Mouse (Mus musculus): ENCODE measurements around the gene Gm5478. TPM values are rescaled to one million over a fixed set of nuclear protein-coding genes. Genes with fewer than 3 reads are reported as not detected.
"Not testable (repeated sequence)": the region's sequence is repeated elsewhere in the genome, so short reads cannot be mapped to it uniquely, and the experiment has no call there.

Gene Gm5478
- not detected in 2 replicates for polyA plus RNA-seq (2014; fragmentation: Nextera tagmentation; extraction: Ambion mirVana)

DNA sequence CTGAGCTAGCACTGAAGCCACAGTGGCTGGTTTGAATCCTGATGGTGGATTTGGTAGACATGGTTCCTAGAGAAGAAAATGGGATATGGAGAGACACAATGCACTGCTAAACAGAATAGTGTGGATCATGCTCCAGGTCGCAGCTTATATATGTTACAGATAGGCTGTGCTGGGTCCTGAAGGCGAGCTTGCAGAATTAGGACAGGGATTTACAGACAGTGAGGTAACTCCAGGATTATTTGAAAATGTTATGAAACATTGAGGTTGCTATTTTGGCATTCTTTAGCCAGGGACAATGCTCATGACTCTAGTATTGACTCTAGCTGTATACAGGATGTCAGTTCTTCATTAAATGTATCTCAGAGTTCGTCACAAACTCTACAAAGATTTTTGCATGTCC lies at the start of gene Gm5478:
Gm5478 (minus strand) TSS at position 101 of the 400 bp plus-strand sequence.
- H3K36me3 ChIP-seq (ENCODE audit: control insufficient read depth, insufficient read depth, low read length), result no peaks in the 10 kb centered on the region
- H3K27ac ChIP-seq (ENCODE audit: low read length), result no peak within 1 kb of the TSS
- no peaks in the 10 kb centered on the region for H3K9me3 ChIP-seq (ENCODE audit: control insufficient read depth, low read depth, low read length)
- no peak for ATAC-seq (ENCODE audit: insufficient number of reproducible peaks, insufficient read depth, low FRiP score, low read depth)
- no peak within 1 kb of the TSS for H3K9ac ChIP-seq (replicated peaks; ENCODE audit: low read depth, low read length)
- H3K27me3 ChIP-seq (ENCODE audit: control insufficient read depth, insufficient read depth, low read length), result no peaks in the 10 kb centered on the region
- WGBS, result 78% methylated on average over 3 of the region's 3 CpGs
- no peak within 1 kb of the TSS for H3K4me3 ChIP-seq (ENCODE audit: low read depth, low read length)
- H3K4me1 ChIP-seq (ENCODE audit: control insufficient read depth, insufficient read depth, low read length), result no peaks in the 10 kb centered on the region
- no peak within 1 kb of the TSS for H3K4me2 ChIP-seq (replicated peaks; ENCODE audit: low read depth, low read length)

DNA sequence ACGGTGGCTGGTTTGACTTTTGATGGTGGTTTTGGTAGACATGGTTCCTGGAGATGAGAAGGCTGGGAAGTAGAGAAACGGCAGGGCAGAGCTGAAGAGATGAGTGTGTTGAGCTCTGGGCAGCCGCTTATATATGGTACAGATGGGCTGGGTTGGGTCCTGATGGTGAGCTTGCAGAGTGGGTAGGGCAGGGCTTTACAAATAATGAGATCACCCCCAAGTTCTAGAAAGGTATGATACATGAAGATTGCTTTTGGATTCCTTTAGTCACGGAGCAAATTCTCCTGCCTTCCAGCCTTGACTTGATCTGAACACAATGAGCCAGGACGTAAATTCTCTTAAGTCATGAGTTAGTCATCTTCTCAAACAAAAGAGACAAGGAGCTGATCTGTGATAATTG lies 47.0 kb upstream of the Gm5478 start, which contains the start of gene Krt6a:
Krt6a (minus strand) TSS at position 101 of the 400 bp plus-strand sequence.
- H3K9me3 ChIP-seq (ENCODE audit: control insufficient read depth, low read depth, low read length), result no peaks in the 10 kb centered on the region
- H3K4me3 ChIP-seq (ENCODE audit: low read depth, low read length), result no peak within 1 kb of the TSS
- H3K4me2 ChIP-seq (replicated peaks; ENCODE audit: low read depth, low read length), result no peak within 1 kb of the TSS
- H3K27ac ChIP-seq (ENCODE audit: low read length), result no peak within 1 kb of the TSS
- H3K27me3 ChIP-seq (ENCODE audit: control insufficient read depth, insufficient read depth, low read length), result no peaks in the 10 kb centered on the region
- no peaks in the 10 kb centered on the region for H3K36me3 ChIP-seq (ENCODE audit: control insufficient read depth, insufficient read depth, low read length)
- ATAC-seq (ENCODE audit: insufficient number of reproducible peaks, insufficient read depth, low FRiP score, low read depth), result no peak
- no peak within 1 kb of the TSS for H3K9ac ChIP-seq (replicated peaks; ENCODE audit: low read depth, low read length)
- no peaks in the 10 kb centered on the region for H3K4me1 ChIP-seq (ENCODE audit: control insufficient read depth, insufficient read depth, low read length)
- 79% methylated on average over 5 of the region's 5 CpGs for WGBS

DNA sequence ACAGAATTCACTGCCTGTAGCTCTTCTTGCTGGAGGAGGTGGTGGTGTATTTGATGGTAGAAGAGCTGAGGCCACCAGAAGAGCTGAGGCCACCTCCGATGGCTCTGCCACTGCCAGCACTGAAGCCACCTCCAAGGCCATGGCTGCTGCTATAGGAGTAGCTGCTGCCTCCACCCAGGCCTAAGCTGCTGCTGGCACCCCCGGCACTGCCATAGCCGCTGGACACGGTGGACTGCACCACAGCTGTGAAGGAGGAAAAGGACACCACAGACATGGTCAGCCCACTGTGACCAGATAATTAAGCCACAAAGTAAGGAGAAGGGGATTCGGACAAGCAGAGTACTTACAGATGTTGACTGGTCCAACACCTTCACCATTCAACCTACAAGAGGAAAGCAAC lies 43.3 kb upstream of the Gm5478 start:
- not testable (repeated sequence) for H3K27ac ChIP-seq (ENCODE audit: low read length); ATAC-seq (ENCODE audit: insufficient number of reproducible peaks, insufficient read depth, low FRiP score, low read depth); H3K9ac ChIP-seq (replicated peaks; ENCODE audit: low read depth, low read length); H3K9me3 ChIP-seq (ENCODE audit: control insufficient read depth, low read depth, low read length); H3K4me3 ChIP-seq (ENCODE audit: low read depth, low read length); H3K36me3 ChIP-seq (ENCODE audit: control insufficient read depth, insufficient read depth, low read length); H3K27me3 ChIP-seq (ENCODE audit: control insufficient read depth, insufficient read depth, low read length); H3K4me2 ChIP-seq (replicated peaks; ENCODE audit: low read depth, low read length); H3K4me1 ChIP-seq (ENCODE audit: control insufficient read depth, insufficient read depth, low read length)
- WGBS, result 87% methylated on average over 5 of the region's 5 CpGs

DNA sequence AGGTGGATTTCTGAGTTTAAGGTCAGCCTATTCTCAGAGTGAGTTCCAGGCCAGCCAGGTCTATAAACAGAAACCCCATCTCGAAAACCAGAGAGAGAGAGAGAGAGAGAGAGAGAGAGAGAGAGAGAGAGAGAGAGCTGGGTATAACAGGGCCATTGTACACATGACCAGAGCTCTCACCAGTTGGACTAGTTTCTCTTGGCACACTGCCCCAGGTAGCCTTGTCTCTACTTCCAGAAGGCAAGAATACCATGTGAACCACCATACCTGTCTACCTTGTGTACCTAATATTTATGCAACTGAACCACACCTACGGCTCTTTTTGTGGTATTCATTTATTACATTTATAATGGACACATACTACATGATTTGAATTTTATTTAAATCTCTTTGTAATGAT lies 41.0 kb upstream of the Gm5478 start:
- 71% methylated on average over 2 of the region's 2 CpGs for WGBS
- ATAC-seq (ENCODE audit: insufficient number of reproducible peaks, insufficient read depth, low FRiP score, low read depth), result no peak
- H3K9ac ChIP-seq (replicated peaks; ENCODE audit: low read depth, low read length), result no peak overlapping the region
- H3K36me3 ChIP-seq (ENCODE audit: control insufficient read depth, insufficient read depth, low read length), result no peaks in the 10 kb centered on the region
- H3K4me1 ChIP-seq (ENCODE audit: control insufficient read depth, insufficient read depth, low read length), result no peaks in the 10 kb centered on the region
- H3K4me2 ChIP-seq (replicated peaks; ENCODE audit: low read depth, low read length), result no peak overlapping the region
- H3K27ac ChIP-seq (ENCODE audit: low read length), result no peak overlapping the region
- H3K27me3 ChIP-seq (ENCODE audit: control insufficient read depth, insufficient read depth, low read length), result no peaks in the 10 kb centered on the region
- no peaks in the 10 kb centered on the region for H3K9me3 ChIP-seq (ENCODE audit: control insufficient read depth, low read depth, low read length)
- H3K4me3 ChIP-seq (ENCODE audit: low read depth, low read length), result no peak overlapping the region

DNA sequence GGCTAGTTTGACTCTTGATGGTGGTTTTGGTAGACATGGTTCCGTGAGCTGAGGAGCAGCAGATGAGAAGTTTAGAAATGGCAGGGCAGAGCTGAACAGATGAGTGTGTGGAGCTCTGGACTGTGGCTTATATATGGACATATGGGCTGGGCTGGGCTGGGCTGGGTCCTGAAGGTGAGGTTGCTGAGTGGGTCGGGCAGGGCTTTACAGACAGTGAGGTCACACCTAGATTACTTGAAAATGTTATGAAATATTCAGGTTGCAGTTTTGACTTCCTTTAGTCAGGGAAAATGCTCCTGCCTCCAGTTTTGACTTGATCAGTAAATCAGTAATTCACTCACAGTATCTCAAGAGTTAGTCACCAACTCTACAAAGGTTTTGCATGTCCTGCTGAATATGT lies 33.0 kb upstream of the Gm5478 start, which contains the start of gene Krt6b:
Krt6b (minus strand) TSS at position 101 of the 400 bp plus-strand sequence.
- H3K4me1 ChIP-seq (ENCODE audit: control insufficient read depth, insufficient read depth, low read length), result no peaks in the 10 kb centered on the region
- H3K4me2 ChIP-seq (replicated peaks; ENCODE audit: low read depth, low read length), result no peak within 1 kb of the TSS
- no peak within 1 kb of the TSS for H3K4me3 ChIP-seq (ENCODE audit: low read depth, low read length)
- H3K9me3 ChIP-seq (ENCODE audit: control insufficient read depth, low read depth, low read length), result no peaks in the 10 kb centered on the region
- H3K27ac ChIP-seq (ENCODE audit: low read length), result no peak within 1 kb of the TSS
- no peak for ATAC-seq (ENCODE audit: insufficient number of reproducible peaks, insufficient read depth, low FRiP score, low read depth)
- no peak within 1 kb of the TSS for H3K9ac ChIP-seq (replicated peaks; ENCODE audit: low read depth, low read length)
- no peaks in the 10 kb centered on the region for H3K27me3 ChIP-seq (ENCODE audit: control insufficient read depth, insufficient read depth, low read length)
- 85% methylated on average over 2 of the region's 2 CpGs for WGBS
- H3K36me3 ChIP-seq (ENCODE audit: control insufficient read depth, insufficient read depth, low read length), result no peaks in the 10 kb centered on the region

DNA sequence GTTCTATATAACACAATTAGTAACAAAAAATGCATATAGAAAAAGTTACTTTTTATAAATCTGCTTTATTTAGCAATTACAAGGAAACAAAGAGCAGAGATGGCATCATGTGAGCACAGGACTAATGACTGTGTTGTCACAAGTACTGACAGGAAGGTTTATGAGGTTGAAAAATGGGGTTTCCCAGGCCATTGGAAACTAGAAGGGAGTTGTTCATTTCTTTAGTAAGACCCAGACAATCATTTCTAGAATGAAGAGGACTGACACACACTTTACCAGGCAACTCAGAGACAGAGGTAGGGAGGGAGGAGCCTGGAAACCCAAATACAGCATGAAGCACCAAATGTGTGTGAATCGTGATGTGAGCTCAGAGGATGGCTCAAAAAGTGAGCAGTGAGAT lies 28.8 kb upstream of the Gm5478 start:
- no peak overlapping the region for H3K4me3 ChIP-seq (ENCODE audit: low read depth, low read length)
- H3K27ac ChIP-seq (ENCODE audit: low read length), result no peak overlapping the region
- 67% methylated on average over 1 of the region's 1 CpGs for WGBS
- H3K36me3 ChIP-seq (ENCODE audit: control insufficient read depth, insufficient read depth, low read length), result no peaks in the 10 kb centered on the region
- H3K9me3 ChIP-seq (ENCODE audit: control insufficient read depth, low read depth, low read length), result no peaks in the 10 kb centered on the region
- H3K9ac ChIP-seq (replicated peaks; ENCODE audit: low read depth, low read length), result no peak overlapping the region
- no peaks in the 10 kb centered on the region for H3K4me1 ChIP-seq (ENCODE audit: control insufficient read depth, insufficient read depth, low read length)
- H3K4me2 ChIP-seq (replicated peaks; ENCODE audit: low read depth, low read length), result no peak overlapping the region
- no peak for ATAC-seq (ENCODE audit: insufficient number of reproducible peaks, insufficient read depth, low FRiP score, low read depth)
- H3K27me3 ChIP-seq (ENCODE audit: control insufficient read depth, insufficient read depth, low read length), result no peaks in the 10 kb centered on the region

DNA sequence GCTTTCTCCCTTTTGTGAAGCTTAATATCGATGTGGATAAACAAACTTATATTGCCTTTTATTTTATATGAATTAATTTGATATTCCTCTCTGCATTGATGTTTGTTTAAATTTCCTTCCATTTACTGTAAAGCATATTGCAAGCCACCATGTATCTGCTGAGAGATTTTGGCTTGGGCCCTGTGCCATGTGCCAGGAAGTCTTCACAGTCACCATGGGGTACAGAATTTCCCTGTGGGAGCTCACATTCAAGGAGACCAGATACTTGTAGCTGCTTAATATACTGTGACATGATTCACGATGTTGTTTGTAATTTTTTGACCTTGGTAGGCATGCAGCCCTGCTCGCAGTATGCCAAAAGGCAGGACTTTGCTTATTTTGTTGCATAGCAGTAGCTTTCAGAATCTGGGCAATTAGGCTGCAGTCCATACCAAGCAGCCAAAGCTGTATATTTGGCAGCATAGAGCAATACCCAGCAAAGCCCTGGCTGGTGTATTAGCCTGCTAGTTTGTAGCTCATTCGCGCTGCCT lies 5.6 kb upstream of the Gm5478 start:
- no peak overlapping the region for H3K4me2 ChIP-seq (replicated peaks; ENCODE audit: low read depth, low read length)
- H3K9ac ChIP-seq (replicated peaks; ENCODE audit: low read depth, low read length), result no peak overlapping the region
- H3K36me3 ChIP-seq (ENCODE audit: control insufficient read depth, insufficient read depth, low read length), result no peaks in the 10 kb centered on the region
- no peak overlapping the region for H3K4me3 ChIP-seq (ENCODE audit: low read depth, low read length)
- WGBS, result 85% methylated on average over 5 of the region's 5 CpGs
- no peak overlapping the region for H3K27ac ChIP-seq (ENCODE audit: low read length)
- no peak for ATAC-seq (ENCODE audit: insufficient number of reproducible peaks, insufficient read depth, low FRiP score, low read depth)
- H3K4me1 ChIP-seq (ENCODE audit: control insufficient read depth, insufficient read depth, low read length), result no peaks in the 10 kb centered on the region
- no peaks in the 10 kb centered on the region for H3K9me3 ChIP-seq (ENCODE audit: control insufficient read depth, low read depth, low read length)
- no peaks in the 10 kb centered on the region for H3K27me3 ChIP-seq (ENCODE audit: control insufficient read depth, insufficient read depth, low read length)

DNA sequence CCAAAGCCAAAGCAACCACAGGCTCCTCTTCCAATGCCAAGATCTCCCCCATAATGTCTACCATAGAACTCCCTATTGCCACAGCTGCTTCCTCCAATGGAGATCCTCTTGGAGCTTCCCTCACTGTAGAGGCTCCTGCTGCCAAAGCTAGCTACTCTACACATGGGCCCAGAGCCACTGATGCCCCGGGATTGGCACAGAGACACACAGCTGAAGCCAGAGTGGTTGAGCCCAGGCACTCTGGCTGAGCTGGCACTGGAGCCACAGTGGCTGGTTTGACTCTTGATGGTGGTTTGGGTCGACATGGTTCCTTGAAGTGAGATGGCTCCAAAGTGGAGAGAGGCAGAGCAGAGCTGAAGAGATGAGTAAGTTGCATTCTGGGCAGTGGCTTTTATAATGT lies 19.3 kb downstream of the Gm5478 start, which contains the start of gene Gm5414:
Gm5414 (minus strand) TSS at position 305 of the 400 bp plus-strand sequence.
- H3K36me3 ChIP-seq (ENCODE audit: control insufficient read depth, insufficient read depth, low read length), result no peaks in the 10 kb centered on the region
- H3K4me2 ChIP-seq (replicated peaks; ENCODE audit: low read depth, low read length), result no peak within 1 kb of the TSS
- H3K27me3 ChIP-seq (ENCODE audit: control insufficient read depth, insufficient read depth, low read length), result no peaks in the 10 kb centered on the region
- H3K27ac ChIP-seq (ENCODE audit: low read length), result no peak within 1 kb of the TSS
- H3K4me1 ChIP-seq (ENCODE audit: control insufficient read depth, insufficient read depth, low read length), result no peaks in the 10 kb centered on the region
- 78% methylated on average over 2 of the region's 2 CpGs for WGBS
- no peak within 1 kb of the TSS for H3K4me3 ChIP-seq (ENCODE audit: low read depth, low read length)
- no peaks in the 10 kb centered on the region for H3K9me3 ChIP-seq (ENCODE audit: control insufficient read depth, low read depth, low read length)
- H3K9ac ChIP-seq (replicated peaks; ENCODE audit: low read depth, low read length), result no peak within 1 kb of the TSS
- no peak for ATAC-seq (ENCODE audit: insufficient number of reproducible peaks, insufficient read depth, low FRiP score, low read depth)

DNA sequence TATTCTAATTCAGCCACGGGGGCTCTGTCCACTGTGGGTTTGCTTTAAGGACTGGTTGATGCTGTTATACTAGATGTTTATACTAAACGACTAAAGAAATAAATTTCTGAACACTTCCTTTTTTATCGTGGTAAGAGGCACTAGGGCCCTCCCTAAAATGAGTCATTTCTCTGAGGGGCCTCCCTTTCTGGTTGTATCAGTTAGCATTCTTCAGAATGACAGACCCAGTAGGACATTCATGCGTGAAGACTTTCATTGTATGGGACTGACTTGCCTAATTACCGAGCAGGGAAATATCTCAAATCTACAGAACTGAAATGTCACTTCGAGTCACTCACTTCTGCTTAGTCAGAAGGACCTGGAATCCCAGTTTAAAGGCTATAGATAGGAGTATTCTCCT lies 48.1 kb downstream of the Gm5478 start:
- Histone ChIP-seq H3K36me3 (ENCODE audit: control insufficient read depth, insufficient read depth, low read length) (no peaks in the 10 kb centered on the region), H3K27ac (ENCODE audit: low read length) (no peak overlapping the region), H3K27me3 (ENCODE audit: control insufficient read depth, insufficient read depth, low read length) (no peaks in the 10 kb centered on the region), H3K4me1 (ENCODE audit: control insufficient read depth, insufficient read depth, low read length) (no peaks in the 10 kb centered on the region), H3K4me2 (replicated peaks; ENCODE audit: low read depth, low read length) (no peak overlapping the region), H3K4me3 (ENCODE audit: low read depth, low read length) (no peak overlapping the region), H3K9ac (replicated peaks; ENCODE audit: low read depth, low read length) (no peak overlapping the region), H3K9me3 (ENCODE audit: control insufficient read depth, low read depth, low read length) (no peaks in the 10 kb centered on the region)
- 36% methylated on average over 6 of the region's 6 CpGs for WGBS
- no peak for ATAC-seq (ENCODE audit: insufficient number of reproducible peaks, insufficient read depth, low FRiP score, low read depth)
